Mouse (Mus musculus) ovary, adult 18-20 months (tissue): ENCODE data around the gene ccdc198.
"Not testable (repeated sequence)": the region's sequence is repeated elsewhere in the genome, so short reads cannot be mapped to it uniquely, and the experiment has no call there.

Source experiments
- DNase-seq: peaks from one replicate; pipeline ENCODE4 v3.0.0; 2022; ENCODE audit warnings: low spot score, mixed read lengths

The ccdc198 gene

DNA sequence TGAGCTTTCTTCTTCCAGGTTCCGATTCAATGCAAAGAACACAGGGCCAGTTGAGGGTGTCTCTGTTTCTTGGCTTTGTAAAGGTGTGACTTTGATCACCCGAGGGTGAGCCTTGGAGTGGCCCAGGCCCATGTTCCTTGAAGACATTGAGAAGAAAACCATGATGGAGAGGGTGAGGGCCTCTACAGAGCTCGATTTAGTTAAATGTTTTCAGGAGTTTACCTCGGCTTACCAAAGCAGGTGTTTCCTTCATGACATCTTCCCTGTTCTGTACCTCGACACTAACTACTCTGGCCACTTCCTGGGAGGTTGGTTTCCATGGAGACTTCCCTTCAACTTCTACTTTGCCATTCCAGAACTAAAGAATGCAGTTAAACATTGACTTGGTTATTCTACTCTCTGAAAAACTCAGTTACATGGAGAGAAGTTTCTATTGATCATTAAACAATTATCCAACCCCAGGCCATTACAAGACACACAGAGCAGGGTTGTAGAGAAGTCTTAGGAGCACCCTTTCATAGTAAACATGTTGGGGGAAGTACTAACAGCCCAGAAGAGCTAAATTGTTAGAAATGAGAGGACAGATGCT, at the start of gene ccdc198:
ccdc198 (minus strand) TSS at position 349 of the 589 bp plus-strand sequence.
- DNase-seq, result no peak

DNA sequence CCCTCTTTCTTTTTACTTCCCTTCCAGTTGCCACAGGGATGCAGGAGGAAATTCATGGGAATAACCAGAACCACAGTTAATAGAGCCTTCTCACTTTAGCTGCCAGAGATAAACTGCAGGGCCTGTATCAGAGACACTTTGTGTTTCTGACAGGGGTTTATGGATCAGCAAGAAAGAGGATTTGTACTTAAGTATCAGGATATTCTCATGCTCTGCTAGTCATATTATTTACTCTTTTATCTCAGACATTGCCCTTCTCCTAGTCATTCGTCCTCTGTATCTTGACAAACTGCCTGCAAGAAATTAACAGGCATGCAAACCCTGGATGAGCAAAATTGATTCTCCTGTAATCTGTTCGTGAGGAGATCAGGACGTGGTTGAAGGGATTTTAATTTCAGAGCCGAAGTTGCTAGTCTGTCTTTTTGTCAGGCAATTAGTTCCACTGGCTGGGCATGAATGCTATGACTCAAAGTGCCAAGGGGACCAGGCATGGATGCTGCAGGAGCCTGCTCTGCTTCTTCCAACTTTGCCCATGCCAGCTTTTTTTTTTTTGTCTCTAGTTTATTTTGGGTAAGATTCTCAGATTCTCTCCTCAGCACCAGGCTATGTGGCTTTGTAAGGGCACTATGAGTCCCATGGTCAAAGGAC, 48.7 kb upstream of the ccdc198 start:
- DNase-seq, result no peak

DNA sequence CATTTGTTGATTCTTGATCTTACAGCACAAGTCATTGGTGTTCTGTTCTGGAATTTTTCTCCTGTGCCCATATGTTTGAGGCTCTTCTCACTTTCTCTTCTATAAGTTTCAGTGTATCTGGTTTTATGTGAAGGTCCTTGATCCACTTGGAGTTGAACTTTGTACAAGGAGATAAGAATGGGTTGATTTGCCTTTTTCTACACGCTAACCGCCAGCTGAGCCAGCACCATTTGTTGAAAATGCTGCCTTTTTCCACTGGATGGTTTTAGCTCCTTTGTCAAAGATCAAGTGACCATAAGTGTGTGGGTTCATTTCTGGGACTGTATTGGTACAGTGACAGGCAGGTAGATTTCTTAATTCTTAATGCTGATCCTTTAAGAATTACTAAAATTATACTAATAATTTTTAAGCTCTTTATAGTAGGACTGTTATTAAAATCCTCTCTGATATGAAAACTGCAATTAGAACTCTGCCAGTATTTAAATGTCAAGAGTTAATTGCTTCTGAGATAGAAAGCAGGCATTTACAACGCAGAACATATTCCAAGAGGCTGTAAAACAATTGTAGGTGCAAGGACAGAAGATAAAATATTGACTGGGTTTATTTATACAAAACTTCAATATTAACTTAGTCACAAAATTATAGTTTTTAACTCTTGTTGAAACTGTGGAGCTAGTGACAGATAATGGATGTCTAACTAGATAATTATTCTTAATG, 44.9 kb upstream of the ccdc198 start:
- DNase-seq, result no peak

DNA sequence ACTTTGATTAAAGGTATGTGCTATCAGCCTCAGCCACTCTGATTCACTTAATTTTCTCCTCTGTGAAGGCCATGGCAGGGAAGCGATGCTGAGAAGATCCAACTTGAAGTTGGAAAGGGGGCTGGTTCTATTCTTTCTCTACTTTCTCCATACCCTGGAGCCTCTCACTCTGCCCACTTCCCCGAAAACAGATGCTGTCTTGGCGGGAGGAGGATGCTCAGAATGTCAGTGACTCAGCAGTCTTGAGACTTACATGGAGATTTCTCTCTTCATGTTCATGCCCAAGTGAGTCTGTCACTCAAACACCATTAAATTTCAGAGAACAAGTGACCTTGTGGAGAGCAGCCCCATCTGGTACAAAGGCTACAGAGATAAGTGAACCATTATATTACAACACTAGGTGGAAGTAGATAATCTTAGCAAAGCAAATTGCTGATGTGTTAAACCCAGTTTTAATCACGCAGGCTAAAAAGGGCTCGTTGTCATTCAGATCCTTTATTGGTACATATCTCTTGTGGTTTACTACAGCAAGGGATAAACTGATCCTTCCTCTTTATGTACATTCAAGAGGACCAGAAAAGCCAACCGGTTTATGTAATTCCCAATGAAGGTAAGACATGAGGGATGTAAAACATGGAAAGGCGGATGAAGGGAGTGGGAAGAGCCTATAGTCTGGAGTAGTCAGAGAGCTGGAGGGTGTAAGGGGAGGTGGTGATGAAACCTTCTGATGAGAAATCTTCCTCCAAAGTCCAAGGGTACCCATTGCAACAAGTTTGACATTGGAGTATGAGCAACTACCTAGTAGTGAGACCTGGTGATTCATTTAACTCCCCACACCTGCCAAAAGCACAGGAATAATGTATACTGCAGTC, 38.7 kb upstream of the ccdc198 start:
- no peak for DNase-seq

DNA sequence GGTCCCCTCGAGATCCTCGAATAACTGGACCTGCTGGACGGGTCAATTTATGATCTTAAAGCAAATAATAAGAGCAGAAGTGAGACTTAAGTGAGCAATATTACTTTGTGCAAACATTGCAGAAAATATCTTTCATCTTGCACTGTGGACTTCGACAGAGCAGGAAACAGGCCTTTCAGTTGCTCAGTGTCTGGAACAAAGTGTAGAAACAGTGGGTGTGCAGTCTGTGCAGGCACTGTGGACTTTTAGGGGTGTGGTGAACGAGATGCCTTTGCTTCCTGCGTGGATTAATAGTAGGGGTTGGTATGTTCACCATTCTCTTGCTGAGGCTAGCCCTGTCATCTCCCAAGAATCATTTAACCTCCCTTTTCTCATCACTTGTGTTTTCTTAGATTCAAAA, 33.6 kb upstream of the ccdc198 start:
- no peak for DNase-seq

DNA sequence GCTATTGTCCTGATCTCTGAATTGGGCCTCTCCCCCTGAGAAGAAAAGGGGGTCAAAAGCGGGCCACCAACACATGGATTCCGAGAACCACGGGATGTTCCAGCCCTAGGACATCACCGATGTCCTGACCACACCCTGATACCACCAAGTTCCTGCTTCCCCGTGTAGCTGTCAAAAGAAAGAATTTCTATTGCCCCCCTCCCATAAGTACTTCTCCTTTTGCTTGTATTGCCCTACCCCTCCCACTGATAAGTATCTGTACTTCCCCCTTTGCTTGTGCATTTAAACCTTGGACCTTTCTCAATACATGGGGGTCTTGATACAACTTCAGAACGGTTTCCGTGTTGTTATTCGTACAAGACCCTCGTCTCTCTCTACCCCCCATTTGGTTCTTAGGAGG, 33.2 kb upstream of the ccdc198 start:
- not testable (repeated sequence) for DNase-seq

DNA sequence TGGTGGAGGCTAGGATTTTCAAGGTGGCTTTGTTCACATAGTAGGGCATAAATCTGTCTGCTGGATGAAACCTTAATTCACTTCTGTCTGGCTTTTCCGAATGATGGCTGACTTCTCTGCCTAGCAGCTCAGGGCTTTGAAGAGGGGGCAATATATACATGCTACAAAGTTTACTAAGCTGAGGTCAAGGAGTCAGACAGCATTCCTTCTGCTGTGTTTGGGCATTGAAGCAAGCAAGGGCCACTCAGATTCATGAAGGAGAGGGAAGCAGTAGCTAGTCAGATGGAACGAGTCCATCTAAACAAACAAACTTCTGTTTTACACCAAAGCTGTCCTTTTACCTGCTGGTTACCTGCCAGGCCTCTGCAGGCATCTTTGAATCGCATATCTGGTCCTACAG, 32.4 kb upstream of the ccdc198 start:
- DNase-seq, result no peak

DNA sequence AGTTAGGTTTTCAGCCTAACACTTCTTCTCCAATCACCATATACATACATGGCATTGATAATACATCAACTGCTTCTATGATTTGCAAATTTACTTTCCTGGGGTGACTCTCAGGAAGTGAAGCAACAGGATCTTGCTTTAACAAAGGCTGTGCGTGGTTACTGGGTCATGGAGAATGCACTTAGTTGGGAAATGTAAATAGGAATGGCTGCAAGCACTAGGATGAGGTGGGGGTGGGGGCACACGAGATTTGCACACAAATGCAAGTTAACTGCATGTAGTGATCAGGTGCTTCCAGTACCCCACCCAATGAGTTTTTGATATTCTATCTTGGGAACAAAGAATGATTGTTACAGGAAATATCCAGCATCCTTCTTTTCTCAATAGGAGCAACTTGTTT, 30.1 kb upstream of the ccdc198 start:
- no peak for DNase-seq

DNA sequence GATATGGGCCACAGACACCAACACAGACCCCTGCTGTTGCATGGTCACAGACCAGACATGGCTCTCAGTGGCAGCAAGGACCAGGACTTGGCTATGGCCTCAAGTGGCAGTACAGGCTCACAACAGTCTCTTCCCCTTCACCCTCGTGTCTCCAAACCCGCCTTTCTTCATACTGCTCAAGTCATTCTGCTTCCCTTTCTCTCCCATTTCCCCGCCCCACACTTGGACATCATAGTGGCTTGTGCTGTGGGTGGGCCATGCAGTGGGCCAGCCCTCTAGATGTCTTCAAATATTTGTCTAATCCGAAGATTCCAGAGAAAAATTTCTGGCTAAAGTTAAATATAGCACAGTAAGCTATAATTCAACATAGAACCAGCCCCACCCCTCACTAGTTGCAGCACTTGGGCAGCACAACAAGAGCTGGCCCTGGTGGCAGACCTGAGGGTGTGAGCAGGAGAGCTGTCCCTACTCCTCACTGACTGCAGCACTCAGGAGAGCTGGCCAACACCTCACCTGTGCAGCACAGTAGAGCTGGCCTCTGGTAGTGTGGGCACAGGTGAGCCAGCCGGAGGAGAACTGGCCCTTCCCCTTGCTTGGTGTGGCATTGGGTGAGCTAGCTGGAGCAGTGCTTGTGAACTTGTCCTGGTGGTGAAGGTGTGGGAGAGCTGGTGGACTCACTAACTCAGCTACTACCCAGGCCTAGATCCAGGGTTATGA, 20.2 kb upstream of the ccdc198 start:
- no peak for DNase-seq

DNA sequence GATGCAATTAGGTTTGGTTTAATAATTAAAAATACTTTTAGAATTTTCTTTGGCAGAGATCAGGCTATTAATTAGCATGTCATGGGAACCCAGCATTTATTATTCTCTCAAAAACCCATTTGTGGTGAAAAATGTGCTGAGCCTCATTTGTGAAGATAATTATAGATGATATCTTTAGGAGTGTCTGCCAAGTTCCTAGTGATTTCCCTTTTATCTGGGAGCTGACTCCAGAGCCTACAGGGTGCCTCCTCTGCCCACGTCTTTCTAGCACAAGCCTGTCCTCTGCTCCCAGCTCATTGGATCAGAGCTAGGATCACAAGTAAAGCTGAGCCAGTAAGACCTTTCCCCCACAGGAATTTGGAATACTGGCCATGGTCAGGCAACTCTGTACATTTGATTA, 3.8 kb downstream of the ccdc198 start:
- DNase-seq, result no peak

DNA sequence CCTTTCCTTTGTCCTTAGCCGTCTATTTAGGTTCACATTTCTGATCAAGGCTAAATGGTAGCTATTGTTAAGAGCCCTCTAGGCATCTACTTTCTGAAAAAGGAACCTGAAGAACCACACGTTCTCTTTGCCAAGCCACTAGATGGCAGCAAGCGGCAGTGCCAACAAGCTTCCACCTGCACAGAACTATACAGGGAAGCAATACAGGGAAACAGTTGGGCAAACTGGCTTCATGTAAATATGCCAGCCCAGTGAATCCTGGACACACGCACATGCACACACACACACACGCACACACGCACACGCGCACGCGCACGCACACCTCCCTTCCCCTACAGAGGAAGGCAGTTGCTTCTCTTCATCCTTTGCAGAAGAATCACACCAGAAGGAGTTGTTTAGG, 7.1 kb downstream of the ccdc198 start:
- peak; percentile 17 for DNase-seq

DNA sequence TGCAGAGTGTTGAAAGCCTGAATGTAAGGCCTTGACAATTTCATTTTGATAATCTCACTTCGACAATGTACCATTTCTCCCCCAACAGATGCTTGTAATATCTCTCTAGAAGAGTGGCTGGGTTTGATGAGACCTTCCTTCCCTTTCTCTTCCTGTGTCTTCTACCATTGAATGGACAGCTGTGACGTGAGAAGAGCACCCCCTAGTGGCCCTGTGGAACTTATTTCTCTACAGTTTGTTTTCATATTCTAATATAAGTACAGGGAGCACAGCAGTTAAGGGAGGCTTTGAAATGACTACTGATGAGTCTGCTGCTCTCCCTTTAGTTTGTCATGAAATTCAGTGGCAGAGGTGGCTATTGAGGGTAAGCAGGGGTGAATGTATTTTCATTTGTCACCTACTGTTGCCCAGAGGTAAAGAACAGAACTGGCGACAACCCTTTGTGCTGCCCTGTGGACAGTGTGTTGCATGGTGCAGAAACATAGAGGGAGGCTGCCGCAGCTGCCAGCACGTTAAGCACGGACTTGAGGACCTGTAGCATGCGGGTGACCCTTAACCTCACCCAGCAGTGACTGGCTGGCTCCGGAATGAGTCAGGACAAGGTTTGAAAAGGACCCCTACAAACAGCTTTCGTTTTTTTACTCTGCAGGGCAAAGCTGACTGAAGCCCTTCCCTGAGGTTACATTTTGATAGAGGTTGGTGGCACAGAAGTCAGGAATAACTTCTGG, 10.3 kb downstream of the ccdc198 start:
- DNase-seq, result no peak

DNA sequence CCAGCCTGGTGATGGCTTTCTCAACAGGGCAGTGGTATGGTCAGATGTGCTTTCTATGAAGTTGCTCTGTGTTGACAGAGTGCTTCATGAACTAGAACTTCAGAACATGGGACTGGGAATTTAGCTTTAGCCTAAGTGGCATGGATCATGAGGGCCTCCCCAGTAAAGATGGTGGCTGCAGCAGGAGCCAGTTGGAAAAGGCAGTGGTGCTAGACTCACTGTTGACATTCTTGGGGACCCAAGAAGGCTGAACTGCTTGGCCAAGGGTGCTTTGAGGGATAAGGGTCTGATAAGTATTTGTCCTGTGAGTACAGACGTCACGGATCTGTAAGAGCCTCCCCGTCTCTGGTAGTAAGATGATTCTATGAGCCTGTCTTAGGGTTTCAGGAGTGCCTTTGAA, 13.4 kb downstream of the ccdc198 start:
- DNase-seq, result no peak

DNA sequence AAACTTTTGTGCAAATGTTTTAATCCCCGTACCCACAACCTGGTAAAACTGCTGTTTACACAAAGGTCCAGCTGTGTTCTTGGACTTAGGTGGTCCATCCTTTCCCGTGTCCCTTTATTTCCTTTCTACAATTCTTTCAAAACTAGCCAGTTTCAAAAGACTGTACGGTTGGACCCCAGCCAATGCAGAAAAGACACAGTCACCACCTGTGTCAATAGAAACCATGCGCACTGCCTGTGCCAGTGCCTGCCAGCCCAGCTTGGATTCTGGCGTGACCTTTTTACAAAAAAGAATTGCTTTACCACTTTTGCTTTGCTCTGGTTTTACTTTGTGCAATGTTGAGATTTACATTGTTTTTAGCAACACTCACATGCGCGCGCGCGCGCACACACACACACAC, 18.3 kb downstream of the ccdc198 start:
- no peak for DNase-seq

DNA sequence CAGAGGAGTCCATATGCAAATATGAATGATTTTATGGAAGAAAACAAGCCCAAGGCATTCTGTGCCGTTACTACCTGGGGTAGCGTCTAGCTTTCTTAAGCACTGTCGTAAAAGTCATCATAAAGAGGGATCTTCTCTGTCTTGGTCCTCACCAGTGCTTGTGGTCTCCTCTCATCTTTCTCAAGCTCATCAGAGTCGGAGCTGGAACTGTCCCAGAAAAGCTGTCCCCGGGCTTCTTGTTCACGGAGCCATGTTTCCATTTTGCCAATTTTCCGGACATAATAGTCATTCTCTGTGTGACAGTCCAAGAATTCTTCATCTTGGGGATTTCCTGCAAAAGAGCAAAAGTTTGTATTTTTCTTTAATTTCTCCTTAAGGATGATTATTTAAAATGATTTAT, 18.8 kb downstream of the ccdc198 start:
- no peak for DNase-seq

DNA sequence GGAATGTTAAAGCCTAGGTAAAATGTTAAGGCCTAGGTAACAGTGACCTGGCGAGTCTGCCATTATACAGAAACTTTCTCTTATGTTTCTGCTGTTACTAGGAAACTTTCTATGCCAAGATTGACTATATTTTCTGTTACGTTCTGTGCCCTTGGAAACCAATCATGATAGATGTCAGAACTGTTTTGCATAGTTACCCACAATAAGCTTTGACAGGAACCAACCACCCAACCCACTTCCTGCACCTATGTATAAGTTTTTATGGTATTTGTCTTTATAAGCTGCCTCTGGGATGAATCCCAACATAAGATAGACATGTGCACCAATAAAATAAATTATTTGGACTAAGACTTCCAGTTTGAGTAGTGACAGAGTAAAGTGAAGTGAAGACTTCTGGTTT, 23.5 kb downstream of the ccdc198 start:
- DNase-seq, result no peak

DNA sequence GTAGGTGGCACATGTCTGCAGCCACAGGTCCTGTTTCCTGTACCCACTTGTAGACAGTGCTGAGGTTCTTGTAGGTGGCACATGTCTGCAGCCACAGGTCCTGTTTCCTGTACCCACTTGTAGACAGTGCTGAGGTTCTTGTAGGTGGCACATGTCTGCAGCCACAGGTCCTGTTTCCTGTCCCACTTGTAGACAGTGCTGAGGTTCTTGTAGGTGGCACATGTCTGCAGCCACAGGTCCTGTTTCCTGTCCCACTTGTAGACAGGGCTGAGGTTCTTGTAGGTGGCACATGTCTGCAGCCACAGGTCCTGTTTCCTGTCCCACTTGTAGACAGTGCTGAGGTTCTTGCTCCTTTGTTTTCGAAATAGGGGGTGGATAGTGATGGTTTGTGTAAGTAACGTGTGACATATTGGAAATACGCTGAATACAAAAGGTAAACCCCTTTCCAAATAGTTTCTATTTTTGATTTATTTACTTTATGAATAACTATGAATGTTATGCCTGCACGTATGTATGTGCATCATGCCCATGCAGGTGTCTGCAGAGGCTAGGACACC, 25.7 kb downstream of the ccdc198 start:
- DNase-seq, result not testable (repeated sequence)

DNA sequence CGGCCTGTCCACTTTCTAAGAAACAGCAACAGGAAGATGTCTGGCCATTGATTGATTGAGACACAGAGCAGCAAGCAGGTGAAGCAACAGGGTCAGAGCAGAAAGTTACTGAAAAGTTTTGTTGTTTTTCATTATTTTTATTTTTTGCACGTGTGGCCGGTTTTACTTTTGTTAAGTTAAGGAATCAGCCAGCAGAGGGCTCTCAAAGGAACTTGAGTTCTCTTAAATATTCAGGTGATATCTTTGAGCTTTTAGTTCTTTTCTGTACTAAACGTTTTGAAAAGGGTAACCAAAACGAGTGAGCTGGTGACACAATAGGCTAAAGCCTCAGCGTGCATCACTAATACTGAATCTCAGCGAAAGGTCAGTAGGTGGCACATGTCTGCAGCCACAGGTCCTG, 26.6 kb downstream of the ccdc198 start:
- DNase-seq, result no peak

DNA sequence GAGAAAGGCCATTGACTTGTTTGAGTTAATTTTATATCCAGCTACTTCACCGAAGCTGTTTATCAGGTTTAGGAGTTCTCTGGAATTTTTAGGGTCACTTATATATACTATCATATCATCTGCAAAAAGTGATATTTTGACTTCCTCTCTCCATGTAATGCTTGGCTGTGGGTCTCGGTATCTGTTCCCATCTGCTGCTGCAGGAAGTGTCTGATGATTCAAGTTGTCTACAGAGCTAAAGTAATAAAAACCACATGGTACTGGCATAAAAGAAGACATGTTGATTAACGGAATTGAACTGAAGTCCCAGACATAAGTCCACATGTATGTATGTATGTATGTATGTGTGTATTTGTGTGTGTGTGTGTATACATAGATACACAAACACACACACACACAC, 35.1 kb downstream of the ccdc198 start:
- not testable (repeated sequence) for DNase-seq

DNA sequence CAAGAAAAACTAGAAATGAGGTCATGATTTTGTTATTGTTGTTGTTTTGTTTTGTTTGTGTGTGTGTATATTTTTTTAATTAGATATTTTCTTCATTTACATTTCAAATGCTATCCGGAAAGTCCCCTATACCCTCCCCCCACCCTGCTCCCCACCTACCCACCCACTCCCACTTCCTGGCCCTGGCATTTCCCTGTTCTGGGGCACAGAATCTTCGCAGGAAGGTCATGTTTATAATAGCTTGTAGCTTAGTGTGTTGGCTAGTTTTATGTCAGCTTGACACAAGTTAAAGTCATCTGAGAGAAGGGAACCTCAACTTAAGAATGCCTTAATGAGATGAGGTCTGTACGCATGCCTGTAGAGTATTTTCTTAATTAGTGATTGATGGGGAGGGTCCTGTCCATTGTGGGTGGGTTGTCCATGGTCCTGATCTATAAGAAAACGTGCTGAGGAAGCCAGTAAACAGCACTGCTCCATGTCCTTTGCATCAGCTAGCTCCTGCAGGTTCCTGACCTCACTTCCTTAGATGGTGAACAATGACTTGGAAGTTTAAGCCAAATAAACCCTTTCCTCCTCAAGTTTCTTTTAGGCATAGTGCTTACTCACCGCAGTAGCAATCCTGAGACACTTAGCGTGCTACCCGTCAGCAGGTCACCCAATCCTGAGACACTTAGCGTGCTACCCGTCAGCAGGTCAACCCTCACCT, 44.0 kb downstream of the ccdc198 start:
- no peak for DNase-seq
